Mouse (Mus musculus): ENCODE results near the gene Pgghg. TPM values are rescaled to one million over a fixed set of nuclear protein-coding genes. Genes with fewer than 3 reads are reported as not detected.
A peak's percentile ranks its signal among the peaks of the same experiment; 100 is the strongest.

Pgghg gene
- total and polyA plus RNA-seq, 3 experiments: 5.6 to 9.0 (median 7.5) TPM

GRCm38 (mm10) chr7:140956556-140956869, 15.3 kb downstream of the Pgghg start:
- no peak for DNase-seq (ENCODE audit: low spot score)
- peak overlapping the region; percentile 70; the same call in 1 of the 2 replicates for H3K4me3 ChIP-seq (ENCODE audit: low read depth, low read length)

GRCm38 (mm10) chr7:140959181-140959901, 18.1 kb downstream of the Pgghg start:
- Histone ChIP-seq H3K36me3 (replicated peaks) (no peaks in the 10 kb centered on the region), H3K27me3 (ENCODE audit: insufficient read depth, low read length) (peaks cover 20% of the 10 kb centered on the region), H3K9me3 (replicated peaks) (no peaks in the 10 kb centered on the region), H3K4me1 (ENCODE audit: insufficient read depth, low read depth, low read length) (peaks cover 33% of the 10 kb centered on the region), H3K4me3 (ENCODE audit: low read depth, low read length) (no peak overlapping the region)
- TF ChIP-seq TAL1 (conservative IDR thresholded peaks at IDR 0.05; ENCODE audit: low read depth, low read length) (no peak), CTCF (IDR thresholded peaks at IDR 0.05; ENCODE audit: low read depth, low read length) (no peak), GATA2 (IDR thresholded peaks at IDR 0.05; ENCODE audit: borderline replicate concordance, low read depth, low read length) (no peak), POLR2AphosphoS5 (IDR thresholded peaks at IDR 0.05; ENCODE audit: insufficient replicate concordance, low read depth, low read length) (no peak), GATA1 (IDR thresholded peaks at IDR 0.05; ENCODE audit: borderline replicate concordance, low read length) (no peak)
- DNase-seq (ENCODE audit: low spot score): no peak
- ATAC-seq (ENCODE audit: extremely low read depth, insufficient number of reproducible peaks, low FRiP score, poor library complexity, severe bottlenecking): no peak

More at GRCm38 (mm10) chr7:140956556-140956869, 15.3 kb downstream of the Pgghg start:
- ATAC-seq (ENCODE audit: extremely low read depth, insufficient number of reproducible peaks, low FRiP score, poor library complexity, severe bottlenecking): no peak
- TF ChIP-seq CTCF (IDR thresholded peaks at IDR 0.05; ENCODE audit: low read depth, low read length): no peak
- no peak for TF ChIP-seq POLR2AphosphoS5 (IDR thresholded peaks at IDR 0.05; ENCODE audit: insufficient replicate concordance, low read depth, low read length)
- TF ChIP-seq TAL1 (conservative IDR thresholded peaks at IDR 0.05; ENCODE audit: low read depth, low read length): no peak
- TF ChIP-seq GATA1 (IDR thresholded peaks at IDR 0.05; ENCODE audit: borderline replicate concordance, low read length): no peak
- TF ChIP-seq GATA2 (IDR thresholded peaks at IDR 0.05; ENCODE audit: borderline replicate concordance, low read depth, low read length): no peak
- peaks cover 9% of the 10 kb centered on the region for H3K27me3 ChIP-seq (ENCODE audit: insufficient read depth, low read length)
- H3K36me3 ChIP-seq (replicated peaks): peaks cover 13% of the 10 kb centered on the region
- no peaks in the 10 kb centered on the region for H3K9me3 ChIP-seq (replicated peaks)
- H3K4me1 ChIP-seq (ENCODE audit: insufficient read depth, low read depth, low read length): peaks cover 53% of the 10 kb centered on the region

- Histone ChIP-seq H3K4me3 (ENCODE audit: low read depth, low read length) (no peak overlapping the region), H3K9me3 (replicated peaks) (no peaks in the 10 kb centered on the region), H3K36me3 (replicated peaks) (no peaks in the 10 kb centered on the region), H3K27me3 (ENCODE audit: insufficient read depth, low read length) (peaks cover 22% of the 10 kb centered on the region), H3K4me1 (ENCODE audit: insufficient read depth, low read depth, low read length) (peaks cover 26% of the 10 kb centered on the region)
- DNase-seq (ENCODE audit: low spot score): no peak
- no peak for ATAC-seq (ENCODE audit: extremely low read depth, insufficient number of reproducible peaks, low FRiP score, poor library complexity, severe bottlenecking)
- TF ChIP-seq TAL1 (conservative IDR thresholded peaks at IDR 0.05; ENCODE audit: low read depth, low read length): no peak
- no peak for TF ChIP-seq GATA2 (IDR thresholded peaks at IDR 0.05; ENCODE audit: borderline replicate concordance, low read depth, low read length)
- no peak for TF ChIP-seq GATA1 (IDR thresholded peaks at IDR 0.05; ENCODE audit: borderline replicate concordance, low read length)
- no peak for TF ChIP-seq CTCF (IDR thresholded peaks at IDR 0.05; ENCODE audit: low read depth, low read length)
- no peak for TF ChIP-seq POLR2AphosphoS5 (IDR thresholded peaks at IDR 0.05; ENCODE audit: insufficient replicate concordance, low read depth, low read length)
These were observed 18.8 kb downstream of the Pgghg start for GRCm38 (mm10) chr7:140960026-140960425.

GRCm38 (mm10) chr7:140961416-140961815, 20.2 kb downstream of the Pgghg start:
- peaks cover 25% of the 10 kb centered on the region for H3K27me3 ChIP-seq (ENCODE audit: insufficient read depth, low read length)
- no peaks in the 10 kb centered on the region for H3K36me3 ChIP-seq (replicated peaks)
- no peak for ATAC-seq (ENCODE audit: extremely low read depth, insufficient number of reproducible peaks, low FRiP score, poor library complexity, severe bottlenecking)
- H3K4me1 ChIP-seq (ENCODE audit: insufficient read depth, low read depth, low read length): peaks cover 13% of the 10 kb centered on the region
- no peak for DNase-seq (ENCODE audit: low spot score)
- no peaks in the 10 kb centered on the region for H3K9me3 ChIP-seq (replicated peaks)
- no peak for TF ChIP-seq TAL1 (conservative IDR thresholded peaks at IDR 0.05; ENCODE audit: low read depth, low read length)
- TF ChIP-seq CTCF (IDR thresholded peaks at IDR 0.05; ENCODE audit: low read depth, low read length): no peak
- no peak for TF ChIP-seq GATA1 (IDR thresholded peaks at IDR 0.05; ENCODE audit: borderline replicate concordance, low read length)
- TF ChIP-seq POLR2AphosphoS5 (IDR thresholded peaks at IDR 0.05; ENCODE audit: insufficient replicate concordance, low read depth, low read length): no peak
- TF ChIP-seq GATA2 (IDR thresholded peaks at IDR 0.05; ENCODE audit: borderline replicate concordance, low read depth, low read length): no peak
- no peak overlapping the region for H3K4me3 ChIP-seq (ENCODE audit: low read depth, low read length)

- no peaks in the 10 kb centered on the region for H3K36me3 ChIP-seq (replicated peaks)
- no peak for DNase-seq (ENCODE audit: low spot score)
These were observed 21.5 kb downstream of the Pgghg start for GRCm38 (mm10) chr7:140962733-140963132.

GRCm38 (mm10) chr7:140966921-140967320, 25.7 kb downstream of the Pgghg start, which contains the start of gene Ifitm1:
Ifitm1 (plus strand) TSS chr7:140967221.
- peaks cover 3% of the 10 kb centered on the region; the same call in 1 of the 2 replicates for H3K4me1 ChIP-seq (ENCODE audit: insufficient read depth, low read depth, low read length)
- H3K36me3 ChIP-seq (replicated peaks): no peaks in the 10 kb centered on the region
- no peak for TF ChIP-seq TAL1 (conservative IDR thresholded peaks at IDR 0.05; ENCODE audit: low read depth, low read length)
- TF ChIP-seq POLR2AphosphoS5 (IDR thresholded peaks at IDR 0.05; ENCODE audit: insufficient replicate concordance, low read depth, low read length): no peak
- no peak for TF ChIP-seq GATA1 (IDR thresholded peaks at IDR 0.05; ENCODE audit: borderline replicate concordance, low read length)
- TF ChIP-seq CTCF (IDR thresholded peaks at IDR 0.05; ENCODE audit: low read depth, low read length): no peak
- no peak for TF ChIP-seq GATA2 (IDR thresholded peaks at IDR 0.05; ENCODE audit: borderline replicate concordance, low read depth, low read length)
- H3K9me3 ChIP-seq (replicated peaks): no peaks in the 10 kb centered on the region
- H3K27me3 ChIP-seq (ENCODE audit: insufficient read depth, low read length): peaks cover 44% of the 10 kb centered on the region
- no peak for DNase-seq (ENCODE audit: low spot score)
- no peak for ATAC-seq (ENCODE audit: extremely low read depth, insufficient number of reproducible peaks, low FRiP score, poor library complexity, severe bottlenecking)
- no peak within 1 kb of the TSS for H3K4me3 ChIP-seq (ENCODE audit: low read depth, low read length)

More at GRCm38 (mm10) chr7:140962733-140963132, 21.5 kb downstream of the Pgghg start:
- no peak for TF ChIP-seq CTCF (IDR thresholded peaks at IDR 0.05; ENCODE audit: low read depth, low read length)
- no peak for TF ChIP-seq GATA2 (IDR thresholded peaks at IDR 0.05; ENCODE audit: borderline replicate concordance, low read depth, low read length)
- TF ChIP-seq TAL1 (conservative IDR thresholded peaks at IDR 0.05; ENCODE audit: low read depth, low read length): no peak
- TF ChIP-seq POLR2AphosphoS5 (IDR thresholded peaks at IDR 0.05; ENCODE audit: insufficient replicate concordance, low read depth, low read length): no peak
- TF ChIP-seq GATA1 (IDR thresholded peaks at IDR 0.05; ENCODE audit: borderline replicate concordance, low read length): no peak
- H3K9me3 ChIP-seq (replicated peaks): no peaks in the 10 kb centered on the region
- H3K4me1 ChIP-seq (ENCODE audit: insufficient read depth, low read depth, low read length): peaks cover 8% of the 10 kb centered on the region
- peaks cover 32% of the 10 kb centered on the region for H3K27me3 ChIP-seq (ENCODE audit: insufficient read depth, low read length)
- no peak for ATAC-seq (ENCODE audit: extremely low read depth, insufficient number of reproducible peaks, low FRiP score, poor library complexity, severe bottlenecking)
- H3K4me3 ChIP-seq (ENCODE audit: low read depth, low read length): no peak overlapping the region

All from G1E (cell line).